Mouse (Mus musculus) cerebellum, adult 2 months (tissue): ENCODE measurements around the gene Prr14l.

Experiments
- CTCF ChIP-seq: fragments of 200-500 bp; IDR thresholded peaks from 2 replicates; pipeline ENCODE4 v1.5.1; 2011; ENCODE audit warnings: low read depth, mild to moderate bottlenecking, control low read depth, low read length, moderate library complexity, borderline replicate concordance; ENCODE audit not compliant: insufficient read depth
- POLR2A ChIP-seq: fragments of 200-500 bp; IDR thresholded peaks from 2 replicates; pipeline ENCODE4 v1.6.1; 2011; ENCODE audit warnings: low read length, control low read depth, borderline replicate concordance; ENCODE audit not compliant: insufficient read depth

DNA sequence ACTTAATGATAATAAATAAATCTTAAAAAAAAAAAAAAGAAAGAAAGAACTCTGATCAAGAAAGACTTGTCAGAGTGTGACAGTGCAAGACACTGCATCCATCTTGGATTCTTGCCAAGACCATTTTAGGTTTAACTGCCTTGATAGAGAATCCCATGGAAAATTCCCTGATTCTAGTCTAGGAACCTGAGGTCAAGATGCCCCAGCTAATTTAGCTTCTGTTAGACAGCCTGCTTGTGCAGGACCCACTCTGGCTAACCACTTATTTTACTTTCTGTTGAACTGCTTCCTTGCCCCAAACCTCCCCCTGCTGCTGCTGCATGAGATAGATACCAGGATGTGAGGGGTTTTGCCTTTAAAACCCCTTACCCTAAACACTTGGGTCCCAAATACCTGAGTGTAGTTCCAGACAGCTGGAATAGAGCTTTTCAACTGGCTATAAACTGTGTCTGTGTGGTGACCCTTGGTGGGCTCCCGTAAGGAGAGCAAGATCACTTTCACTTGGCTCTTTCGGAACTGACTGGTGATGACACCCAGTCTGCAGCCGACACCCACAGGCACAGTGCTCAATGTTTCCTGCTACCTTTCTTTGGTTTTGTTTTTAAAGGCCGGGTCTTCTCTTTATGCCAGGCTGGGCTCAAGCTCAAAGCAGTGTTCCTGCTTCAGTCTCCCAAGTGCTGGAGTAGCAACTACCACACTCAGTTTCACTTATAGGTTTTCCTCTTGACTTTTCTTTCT, 86.3 kb downstream of the Prr14l start:
- TF ChIP-seq CTCF (no peak), POLR2A (no peak)
